Mouse (Mus musculus): ENCODE results near the gene Arpc4.
A peak's percentile ranks its signal among the peaks of the same experiment; 100 is the strongest.
"Not testable (repeated sequence)": the region's sequence is repeated elsewhere in the genome, so short reads cannot be mapped to it uniquely, and the experiment has no call there.

The Arpc4 gene

DNA sequence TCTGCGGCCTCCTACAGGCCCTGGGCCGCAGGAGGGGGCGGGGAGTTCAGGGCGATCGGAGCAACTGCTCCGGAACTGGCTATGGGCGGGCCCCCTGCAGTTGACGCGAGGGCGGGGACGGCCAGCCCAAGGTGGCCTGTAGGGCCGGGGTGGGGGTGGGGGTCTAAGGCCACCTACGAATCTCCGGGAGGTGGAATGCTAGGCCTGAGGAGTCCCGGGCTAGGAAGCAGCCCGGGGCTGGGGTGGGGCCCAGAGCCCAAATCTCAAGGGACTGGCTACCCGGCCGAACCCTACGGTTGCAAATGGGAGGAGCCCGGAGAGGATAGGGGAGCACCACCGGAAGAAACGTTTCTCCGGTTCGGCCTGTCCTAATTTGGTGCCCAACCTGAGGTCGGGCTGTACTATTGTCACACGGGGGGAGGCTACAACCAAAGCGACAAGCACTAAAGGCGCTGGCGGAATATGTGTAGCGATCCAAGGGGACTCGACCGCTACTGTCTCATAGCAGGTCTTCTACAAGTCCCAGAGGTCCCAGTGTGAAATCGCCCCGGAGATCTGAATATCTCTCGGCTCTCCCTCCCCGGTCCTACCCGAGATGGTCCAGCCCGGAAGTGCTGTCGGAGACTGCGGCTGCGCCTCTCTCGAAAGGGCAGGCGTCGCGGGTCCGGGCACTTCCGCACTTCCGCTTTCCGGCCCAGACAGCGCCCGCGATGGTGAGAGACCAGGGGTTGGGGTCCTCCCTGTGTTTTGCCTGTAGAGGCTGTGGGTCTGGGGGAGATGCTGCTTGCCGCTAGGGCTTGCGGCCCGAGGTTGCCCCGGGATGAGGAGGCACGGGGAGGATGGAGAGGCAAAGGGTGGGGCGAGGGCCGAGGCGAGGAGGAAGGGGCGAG lies at the start of gene Arpc4, which contains the start of gene Tada3:
Arpc4 (plus strand) TSS at position 620 of the 890 bp plus-strand sequence.
Tada3 (minus strand) TSS at position 388 of the 890 bp plus-strand sequence.
- peak; percentile 85 to 89 for DNase-seq (ENCODE audit: low read depth in 2 of 2, low spot score in 2 of 2)

DNA sequence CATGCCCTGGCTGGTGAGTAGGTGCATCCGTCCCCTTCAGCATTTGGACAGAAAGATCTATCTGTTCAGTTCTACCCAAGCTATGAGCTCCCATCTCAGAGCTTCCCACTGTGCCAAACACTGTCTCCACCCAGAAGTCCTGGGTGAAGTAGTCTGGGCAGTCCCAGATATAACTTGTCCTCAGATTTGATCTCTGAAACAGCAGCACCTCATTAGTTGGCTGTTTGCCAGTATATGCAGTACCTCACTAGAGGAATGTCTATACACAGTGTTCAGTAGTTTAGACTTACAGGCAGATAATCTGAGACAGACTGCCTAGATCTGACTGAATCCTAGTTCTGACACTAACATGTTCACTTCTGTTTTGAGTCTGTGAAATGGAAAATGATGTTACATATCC lies 48.5 kb upstream of the Arpc4 start:
- no peak for DNase-seq (ENCODE audit: low read depth in 2 of 2, low spot score in 2 of 2)

DNA sequence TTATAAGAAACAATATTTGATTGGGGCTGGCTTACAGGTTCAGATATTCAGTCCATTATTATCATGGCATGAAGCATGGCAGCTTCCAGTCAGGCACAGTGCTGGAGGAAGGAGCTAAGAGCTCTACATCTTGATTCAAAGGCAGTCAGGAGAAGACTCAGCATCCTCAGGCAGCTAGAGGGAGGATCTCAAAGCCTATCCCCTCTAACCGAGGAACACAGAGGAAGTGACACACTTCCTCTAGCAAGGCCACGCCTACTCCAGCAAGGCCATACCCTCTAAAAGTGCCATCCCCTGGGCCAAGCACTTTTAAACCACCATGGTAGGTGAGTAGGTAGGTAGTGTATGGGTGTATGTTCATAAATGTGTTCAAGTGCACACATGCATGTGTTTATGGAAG lies 47.4 kb upstream of the Arpc4 start:
- peak; percentile 19 to 33 for DNase-seq (ENCODE audit: low read depth in 2 of 2, low spot score in 2 of 2)

DNA sequence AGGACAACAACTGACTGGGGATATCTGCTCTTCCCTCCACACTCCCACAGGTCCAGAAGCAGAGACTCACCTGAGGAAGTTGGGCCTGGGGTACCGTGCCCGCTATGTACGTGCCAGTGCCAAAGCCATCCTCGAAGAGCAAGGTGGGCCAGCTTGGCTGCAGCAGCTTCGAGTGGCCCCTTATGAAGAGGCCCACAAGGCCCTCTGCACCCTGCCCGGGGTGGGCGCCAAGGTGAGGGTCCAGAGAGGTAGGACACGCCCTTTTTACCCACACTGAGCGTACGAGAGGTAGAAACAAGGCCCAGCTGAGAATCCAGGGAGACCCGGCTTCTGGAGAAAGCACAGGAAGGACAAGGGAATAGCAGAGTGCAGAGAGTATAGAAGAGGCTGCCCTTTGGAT lies 46.2 kb upstream of the Arpc4 start:
- no peak for DNase-seq (ENCODE audit: low read depth in 2 of 2, low spot score in 2 of 2)

DNA sequence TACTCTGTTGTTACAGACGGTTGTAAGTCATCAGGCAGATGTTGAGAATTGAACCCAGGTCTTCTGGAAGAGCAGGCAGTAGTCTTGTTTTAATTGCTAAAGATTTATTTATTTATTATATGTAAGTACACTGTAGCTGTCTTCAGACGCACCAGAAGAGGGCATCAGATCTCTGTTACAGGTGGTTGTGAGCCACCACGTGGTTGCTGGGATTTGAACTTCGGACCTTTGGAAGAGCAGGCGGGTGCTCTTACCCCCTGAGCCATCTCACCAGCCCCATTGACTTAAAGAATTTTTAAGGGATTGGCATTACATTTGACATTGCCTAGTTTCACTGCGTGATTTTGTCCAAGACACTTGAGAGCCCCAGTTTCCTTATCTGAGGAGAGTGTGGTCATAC lies 45.2 kb upstream of the Arpc4 start:
- not testable (repeated sequence) for DNase-seq (ENCODE audit: low read depth in 2 of 2, low spot score in 2 of 2)

DNA sequence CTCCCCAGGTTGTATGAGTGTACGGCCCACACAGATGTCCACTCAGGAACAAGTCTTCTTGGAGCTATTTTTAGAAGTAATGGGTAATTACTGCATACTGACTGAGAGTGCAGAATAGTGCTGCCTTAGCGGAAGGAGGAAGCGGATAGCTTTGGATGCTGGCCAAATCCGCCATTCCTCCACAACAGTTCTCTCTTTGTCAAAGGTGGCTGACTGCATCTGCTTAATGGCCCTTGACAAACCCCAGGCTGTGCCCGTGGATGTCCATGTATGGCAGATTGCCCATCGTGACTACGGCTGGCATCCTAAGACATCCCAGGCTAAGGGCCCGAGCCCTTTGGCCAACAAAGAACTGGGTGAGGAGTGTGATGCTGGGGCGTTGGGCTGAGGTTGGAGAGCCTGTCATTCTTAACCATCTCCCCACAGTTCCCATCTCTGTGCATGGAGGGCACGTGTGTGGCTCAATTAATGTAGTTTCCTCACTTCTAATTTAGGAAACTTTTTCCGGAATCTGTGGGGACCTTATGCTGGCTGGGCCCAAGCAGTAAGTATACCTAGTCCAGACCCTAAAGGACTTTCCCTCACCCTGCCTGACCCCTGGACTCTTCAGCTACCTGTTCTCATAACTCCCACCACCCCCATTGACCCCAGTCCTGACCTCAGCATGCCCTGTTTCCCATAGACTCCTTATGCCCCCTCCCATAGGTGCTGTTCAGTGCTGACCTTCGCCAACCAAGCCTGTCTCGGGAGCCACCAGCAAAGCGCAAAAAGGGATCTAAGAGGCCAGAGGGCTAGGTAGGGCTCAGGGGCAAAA lies 44.6 kb upstream of the Arpc4 start:
- no peak for DNase-seq (ENCODE audit: low read depth in 2 of 2, low spot score in 2 of 2)

DNA sequence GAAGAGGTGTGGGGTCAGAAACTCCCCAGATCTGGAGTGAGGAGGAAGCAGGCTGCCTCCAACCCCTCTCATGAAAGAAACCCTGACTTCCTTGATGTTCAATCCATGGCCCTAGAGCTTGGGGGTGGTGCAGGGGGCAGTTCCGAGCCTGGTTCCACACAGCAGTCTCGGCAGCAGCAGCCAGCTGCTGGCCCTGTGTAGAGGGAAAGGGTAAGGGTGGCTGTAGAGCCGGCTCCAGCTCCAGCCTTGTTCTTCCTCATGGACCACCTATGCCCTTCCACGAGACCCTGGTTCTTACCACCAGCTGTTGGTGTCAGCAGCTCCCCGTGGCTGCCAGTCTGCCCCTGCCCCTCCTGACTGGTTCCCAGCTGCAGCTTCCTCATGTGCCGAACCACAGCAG lies 43.7 kb upstream of the Arpc4 start:
- no peak for DNase-seq (ENCODE audit: low read depth in 2 of 2, low spot score in 2 of 2)

DNA sequence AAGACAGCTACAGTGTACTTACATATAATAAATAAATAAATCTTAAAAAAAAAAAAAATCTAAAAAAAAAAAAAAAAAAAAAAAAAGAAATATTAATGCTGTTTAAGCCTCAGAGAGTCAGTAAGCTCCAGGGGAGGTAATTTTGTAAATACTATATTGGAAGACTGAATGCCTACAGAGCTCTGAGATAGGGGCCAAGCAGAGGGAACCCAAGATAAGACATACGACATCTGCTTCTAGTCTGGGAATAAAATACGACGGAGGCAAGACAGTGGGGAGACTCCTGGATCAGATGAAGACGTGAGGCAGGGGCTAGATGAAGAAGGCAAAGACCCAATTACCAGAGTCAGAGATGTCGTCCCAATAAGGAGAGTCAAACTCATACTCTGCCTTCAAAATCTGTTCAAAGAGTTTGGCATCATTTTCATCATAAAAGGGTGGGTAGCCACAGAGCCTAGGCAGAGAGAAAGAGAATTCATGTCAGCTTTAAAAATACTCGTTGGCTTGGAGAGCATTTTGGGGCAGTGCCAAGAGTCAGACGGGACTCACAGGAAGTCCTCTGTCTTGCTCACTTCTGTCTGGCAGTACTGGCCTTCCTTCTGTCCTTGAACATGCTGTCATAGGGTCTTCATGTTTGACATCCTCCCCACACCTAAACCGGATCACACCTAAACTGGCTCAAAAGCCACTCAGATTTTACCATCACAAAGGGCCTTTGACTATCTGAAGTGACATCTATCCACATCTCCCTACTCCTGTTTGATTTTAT lies 40.9 kb upstream of the Arpc4 start:
- no peak for DNase-seq (ENCODE audit: low read depth in 2 of 2, low spot score in 2 of 2)

DNA sequence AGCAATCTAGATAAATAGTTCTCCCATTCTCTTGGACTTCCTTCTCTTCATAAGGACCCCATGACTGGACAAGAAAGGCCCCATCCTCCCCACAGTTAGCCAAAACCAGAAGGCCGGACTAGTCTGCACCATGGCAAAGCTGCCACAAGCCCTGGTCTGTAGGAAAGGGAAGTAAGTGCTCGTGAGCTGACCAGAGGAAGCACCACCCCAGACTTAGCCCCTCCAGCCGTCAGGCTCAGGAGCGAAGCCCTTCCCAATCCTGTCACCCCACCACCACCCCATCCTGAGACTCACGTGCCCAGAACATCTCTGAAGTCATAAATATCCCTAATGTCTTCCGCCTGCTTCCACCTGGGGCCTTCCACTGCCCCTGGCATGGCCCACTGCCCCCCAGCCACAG lies 36.3 kb upstream of the Arpc4 start:
- no peak for DNase-seq (ENCODE audit: low read depth in 2 of 2, low spot score in 2 of 2)

DNA sequence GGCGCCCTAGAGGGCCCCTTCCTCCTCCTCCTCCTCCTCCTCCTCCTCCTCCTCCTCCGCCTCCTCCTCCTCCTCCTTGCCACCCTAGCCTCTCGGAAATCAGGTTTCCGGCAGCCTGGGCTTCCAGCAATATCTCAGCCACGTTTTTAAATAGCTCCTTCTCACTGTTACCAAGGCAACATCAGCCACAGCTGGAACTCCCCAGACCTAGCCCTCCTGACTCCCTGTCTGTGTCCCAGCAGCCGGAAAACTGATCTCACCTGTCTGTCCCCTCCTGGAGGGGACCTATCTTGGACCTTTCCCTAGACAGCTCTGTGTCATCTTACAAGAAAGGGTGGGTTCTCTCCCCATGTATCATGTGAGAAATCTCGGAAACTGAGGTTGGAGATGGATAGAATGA lies 35.6 kb upstream of the Arpc4 start:
- no peak for DNase-seq (ENCODE audit: low read depth in 2 of 2, low spot score in 2 of 2)

DNA sequence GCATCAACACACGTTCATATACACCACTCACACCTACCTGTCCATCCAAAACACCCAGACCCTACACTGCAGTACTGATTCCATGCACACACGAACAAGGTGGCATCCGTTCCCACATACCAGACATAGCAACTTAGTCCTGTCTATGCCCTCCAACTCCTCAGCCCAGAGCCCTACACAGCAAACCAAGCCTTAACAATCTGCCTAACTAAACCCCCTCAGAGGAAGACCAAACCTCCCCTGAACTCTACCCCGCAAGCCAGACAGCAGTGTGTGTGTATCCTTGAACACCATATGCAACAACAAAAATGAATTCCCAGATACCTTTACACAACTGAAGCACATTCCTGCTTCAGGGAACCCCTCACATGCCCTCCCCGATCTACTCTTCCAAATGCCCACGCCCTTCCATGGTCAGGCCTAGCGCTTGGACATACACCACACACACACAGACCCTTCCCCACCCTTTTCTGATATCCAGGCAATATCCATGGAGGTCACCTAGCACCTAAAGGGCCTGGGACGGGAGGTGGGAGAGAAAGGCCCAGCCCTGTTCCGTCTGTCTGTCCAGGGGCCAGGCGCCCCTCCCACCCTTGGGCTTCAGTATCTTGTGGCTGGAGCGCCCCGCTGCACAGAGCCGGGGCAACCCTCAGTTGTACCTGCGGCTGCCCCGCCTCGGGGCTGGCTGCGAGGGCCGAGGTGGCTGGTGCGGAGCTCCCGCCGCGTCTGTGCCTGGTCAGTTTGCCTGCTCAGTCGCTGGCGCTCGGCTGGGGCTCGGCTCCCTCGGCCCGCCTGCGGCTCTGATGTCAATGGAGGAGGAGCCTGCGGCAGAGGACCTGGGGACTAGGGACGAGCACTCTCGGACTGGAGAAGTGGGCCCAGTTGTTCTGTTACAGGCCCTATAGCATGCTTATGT lies 34.5 kb upstream of the Arpc4 start, which contains the start of gene Camk1:
Camk1 (minus strand) TSS at position 808 of the 916 bp plus-strand sequence.
- DNase-seq (ENCODE audit: low read depth in 2 of 2, low spot score in 2 of 2), result no peak

DNA sequence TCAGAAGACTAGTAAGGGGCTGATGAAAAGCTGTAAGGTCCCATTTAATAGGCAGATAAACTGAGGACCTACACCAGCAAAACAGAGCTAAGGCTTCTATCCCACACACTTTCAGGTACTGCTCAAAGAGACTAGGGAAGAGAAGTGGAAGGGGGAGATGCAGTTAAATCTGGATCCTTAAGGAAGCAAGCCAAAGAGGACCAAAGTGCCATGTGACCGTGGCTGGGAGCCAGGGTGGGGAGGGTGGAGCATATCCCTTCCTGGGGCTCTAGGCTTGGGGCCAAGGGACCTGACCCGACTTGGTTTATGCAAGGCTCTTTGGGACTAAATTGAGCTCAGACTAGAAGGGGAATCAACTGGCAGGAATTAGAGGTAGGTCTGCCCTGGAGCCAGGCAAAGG lies 33.6 kb upstream of the Arpc4 start:
- no peak for DNase-seq (ENCODE audit: low read depth in 2 of 2, low spot score in 2 of 2)

DNA sequence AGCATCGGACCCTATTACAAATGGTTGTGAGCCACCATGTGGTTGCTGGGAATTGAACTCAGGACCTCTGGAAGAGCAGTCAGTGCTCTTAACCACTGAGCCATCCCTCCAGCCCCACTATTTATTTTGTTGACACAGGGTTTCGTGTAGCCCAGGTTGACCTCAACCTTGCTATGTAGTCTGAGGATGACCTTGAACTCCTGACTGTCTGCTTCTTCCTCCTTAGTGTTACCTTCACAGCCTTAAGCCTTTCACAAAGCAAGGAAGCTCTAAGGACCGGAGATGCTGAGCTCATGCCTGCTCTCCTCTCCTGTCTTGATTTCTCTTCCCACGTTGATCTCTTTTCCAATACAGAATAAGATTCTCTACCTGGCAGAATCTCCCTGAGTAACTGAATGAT lies 31.0 kb upstream of the Arpc4 start:
- DNase-seq (ENCODE audit: low read depth in 2 of 2, low spot score in 2 of 2), result no peak

DNA sequence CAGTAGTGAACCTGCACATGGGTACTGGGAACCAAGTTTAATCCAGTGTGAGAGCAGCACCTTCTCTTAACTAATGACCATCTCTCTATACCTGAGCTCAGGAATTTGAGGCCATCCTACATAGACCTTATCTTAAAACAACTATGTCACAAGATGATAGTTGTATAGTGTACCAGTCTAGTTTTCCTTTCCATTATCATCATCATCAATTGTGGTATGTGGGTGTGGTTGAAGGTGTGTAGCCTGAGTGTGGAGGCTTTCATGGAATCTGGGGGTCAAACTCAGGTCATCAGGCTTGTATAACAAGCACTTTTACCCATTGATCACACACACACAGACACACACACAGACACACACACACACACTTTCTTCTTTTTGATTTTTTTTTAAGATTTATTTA lies 27.4 kb upstream of the Arpc4 start:
- DNase-seq (ENCODE audit: low read depth in 2 of 2, low spot score in 2 of 2), result no peak

DNA sequence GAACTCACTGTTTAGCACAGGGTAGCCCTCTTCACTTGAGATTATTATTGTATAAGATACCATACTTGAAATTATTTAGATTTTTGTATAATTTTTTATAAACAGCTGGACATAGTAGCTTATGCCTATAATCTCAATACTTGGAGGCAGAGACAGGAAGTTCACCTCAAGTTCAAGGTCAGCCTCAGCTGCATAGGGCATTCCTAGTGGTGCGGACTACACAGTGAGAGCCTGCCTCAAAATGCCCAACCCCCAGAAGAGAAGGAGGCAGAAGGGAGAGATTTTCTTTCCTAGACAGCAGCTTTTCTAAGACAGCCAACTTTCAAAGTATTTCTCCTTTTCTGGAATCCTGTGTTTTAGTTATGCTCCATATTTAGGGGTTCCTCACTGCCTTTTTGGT lies 26.8 kb upstream of the Arpc4 start:
- DNase-seq (ENCODE audit: low read depth in 2 of 2, low spot score in 2 of 2), result no peak

DNA sequence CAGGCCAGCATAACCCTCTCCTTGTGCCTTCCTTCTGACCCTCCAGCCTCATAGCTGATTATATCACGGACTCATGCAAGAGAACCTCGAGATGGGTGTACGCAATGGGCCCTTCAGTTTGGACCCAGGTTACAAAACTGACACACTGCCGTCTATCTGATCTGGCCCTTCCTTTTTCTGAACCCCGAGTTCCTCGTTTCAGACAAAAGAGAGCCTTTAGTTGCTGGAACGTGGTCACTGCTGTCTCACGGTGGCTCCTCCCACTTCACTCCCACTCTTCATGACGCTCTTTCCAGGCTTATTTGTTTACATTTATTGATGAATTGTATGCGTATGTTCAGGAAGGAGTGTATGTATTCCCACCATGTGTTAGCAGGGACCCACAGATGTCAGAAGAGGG lies 26.3 kb upstream of the Arpc4 start:
- DNase-seq (ENCODE audit: low read depth in 2 of 2, low spot score in 2 of 2), result no peak

DNA sequence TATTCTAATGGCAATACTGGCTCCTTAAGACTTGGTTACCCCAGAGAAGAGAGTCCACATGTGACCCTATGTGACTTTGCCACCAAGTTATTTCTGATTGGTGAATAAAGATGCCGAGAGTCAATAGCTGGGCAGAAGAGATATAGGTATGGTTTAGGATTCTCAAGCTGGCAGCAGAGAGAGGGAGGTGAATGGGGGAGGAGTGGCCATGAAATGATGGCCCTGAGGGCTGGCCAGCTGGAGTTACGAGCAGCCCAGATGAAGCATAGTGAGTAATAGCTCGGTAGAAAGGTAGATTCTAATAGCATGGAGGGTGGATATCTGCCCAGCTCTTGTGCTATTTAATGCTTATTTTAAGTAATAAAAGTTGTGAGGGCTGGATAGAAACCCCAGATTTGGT lies 25.1 kb upstream of the Arpc4 start:
- no peak for DNase-seq (ENCODE audit: low read depth in 2 of 2, low spot score in 2 of 2)

DNA sequence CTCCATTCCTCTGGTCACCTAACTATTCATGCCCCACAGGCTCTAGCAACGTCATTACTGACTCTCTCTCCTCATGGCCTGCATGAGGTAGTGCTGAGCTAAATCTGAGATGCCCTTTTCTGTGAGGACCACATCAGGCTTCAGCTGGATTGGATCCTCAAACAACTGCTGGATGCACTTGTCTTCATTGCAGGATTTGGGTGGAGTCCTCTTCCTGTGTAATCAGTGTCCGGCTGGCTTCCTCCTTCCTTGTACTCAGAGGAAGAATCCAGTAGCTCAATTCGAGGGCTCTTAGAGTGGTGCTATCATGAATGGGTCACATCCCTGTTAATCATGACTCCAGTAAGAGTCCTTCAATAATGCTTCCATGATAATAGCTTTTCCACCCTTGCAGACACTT lies 24.2 kb upstream of the Arpc4 start:
- DNase-seq (ENCODE audit: low read depth in 2 of 2, low spot score in 2 of 2), result no peak

DNA sequence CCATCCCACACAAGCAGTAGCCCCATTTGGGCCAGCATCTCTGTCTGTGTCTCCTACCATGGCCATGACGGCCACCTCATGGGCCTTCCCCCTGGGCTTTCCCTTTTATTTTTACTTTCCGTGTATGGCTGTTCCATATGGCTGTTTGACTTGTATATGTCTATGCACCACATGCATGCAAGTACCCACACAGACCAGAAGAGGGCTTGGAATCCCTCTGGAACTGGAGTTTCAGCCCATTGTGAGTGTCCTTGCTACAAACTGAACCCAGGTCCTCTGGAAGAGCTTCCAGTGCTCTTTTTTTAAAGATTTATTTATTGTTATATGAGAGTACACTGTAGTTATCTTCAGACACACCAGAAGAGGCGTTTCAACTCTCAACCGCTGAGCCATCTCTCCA lies 16.4 kb upstream of the Arpc4 start:
- DNase-seq (ENCODE audit: low read depth in 2 of 2, low spot score in 2 of 2), result no peak

DNA sequence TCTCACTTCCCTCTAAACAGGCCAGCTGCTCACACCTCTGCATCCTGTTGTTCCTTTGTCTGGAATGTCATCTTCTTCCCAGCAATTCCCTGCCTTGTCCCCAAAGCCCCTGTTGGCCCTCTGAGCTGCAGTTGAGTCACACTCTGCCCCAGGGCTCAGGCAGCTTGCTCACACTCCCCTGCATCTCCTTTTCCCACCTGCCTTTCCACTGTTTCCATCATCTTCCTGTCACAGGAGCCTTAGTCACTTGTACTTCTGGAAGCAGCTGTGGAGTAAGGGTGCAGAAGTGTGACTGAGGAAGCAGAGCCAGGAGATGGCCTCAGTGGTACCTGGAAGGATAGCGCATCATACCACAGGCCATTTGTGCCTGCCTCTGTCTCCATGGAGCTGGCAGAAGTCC lies 15.7 kb upstream of the Arpc4 start:
- no peak for DNase-seq (ENCODE audit: low read depth in 2 of 2, low spot score in 2 of 2)
